Mouse (Mus musculus) liver, embryonic 14.5 days (tissue): ENCODE results near the gene Olfr412.

ENCODE experiments used
- CTCF ChIP-seq: IDR thresholded peaks from 2 replicates; pipeline ENCODE4 v1.5.1; 2016; ENCODE audit warnings: antibody characterized with exemption, low read depth, control low read depth
- EP300 ChIP-seq: IDR thresholded peaks from 2 replicates; pipeline ENCODE4 v1.6.1; 2016; ENCODE audit warnings: antibody characterized with exemption, low read depth

DNA sequence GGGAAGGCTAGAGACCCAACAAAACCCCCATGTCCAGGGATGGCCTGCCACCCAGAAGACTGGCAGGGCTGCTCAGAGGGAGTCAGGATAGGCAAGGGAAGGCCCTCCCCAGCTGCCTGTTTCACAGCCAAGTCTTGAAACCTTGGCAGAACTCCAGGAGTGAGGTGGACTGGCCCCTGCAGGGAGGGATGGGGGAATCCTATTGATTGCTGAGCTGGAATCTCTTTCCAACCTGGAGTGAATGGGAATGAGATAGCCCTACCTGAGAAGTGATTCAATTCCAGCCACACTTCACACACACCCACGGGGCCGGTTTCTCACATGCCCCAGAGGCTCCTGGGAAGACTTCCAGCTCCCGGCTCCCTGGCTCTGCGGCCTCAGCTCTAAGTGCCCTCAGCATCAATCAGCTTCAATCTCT is 47.9 kb downstream of the Olfr412 start:
- TF ChIP-seq EP300 (no peak), CTCF (no peak)
